Mouse (Mus musculus) spleen, postnatal 4 days (tissue): ENCODE measurements at regions not wholly inside any gene's neighbourhood (a gene's known extent, or its start where the extent isn't known, plus 50 kb on each side); places are given as distances from the start of the nearest gene placed in this dataset.

Source experiments
- DNase-seq, 2 experiments: peaks; one replicate each; pipeline ENCODE4 v3.0.0; 2022; ENCODE audit warnings: low spot score in 2 of 2

- DNase-seq, result no peak
These were observed 117.5 kb upstream of the Ctnnb1 start for GRCm38 (mm10) chr9:120811522-120811921.

GRCm38 (mm10) chr9:120812667-120813210, 116.3 kb upstream of the Ctnnb1 start:
- DNase-seq, result no peak

- no peak for DNase-seq
These were observed 114.7 kb upstream of the Ctnnb1 start for GRCm38 (mm10) chr9:120814286-120814685.

- DNase-seq, result no peak
These were observed 110.2 kb upstream of the Ctnnb1 start for GRCm38 (mm10) chr9:120818726-120819317.

- DNase-seq, result no peak
These were observed 108.1 kb upstream of the Ctnnb1 start for GRCm38 (mm10) chr9:120820892-120821291.

- DNase-seq, result no peak
These were observed 105.6 kb upstream of the Ctnnb1 start for GRCm38 (mm10) chr9:120823397-120823796.

GRCm38 (mm10) chr9:120826266-120826665, 102.8 kb upstream of the Ctnnb1 start:
- DNase-seq, result no peak

GRCm38 (mm10) chr9:120830526-120830925, 98.5 kb upstream of the Ctnnb1 start:
- no peak for DNase-seq

GRCm38 (mm10) chr9:120834166-120834565, 94.8 kb upstream of the Ctnnb1 start:
- DNase-seq, result no peak

GRCm38 (mm10) chr9:120835621-120836020, 93.4 kb upstream of the Ctnnb1 start:
- no peak for DNase-seq

GRCm38 (mm10) chr9:120837431-120838150, 91.4 kb upstream of the Ctnnb1 start:
- no peak for DNase-seq

- no peak for DNase-seq
These were observed 85.3 kb upstream of the Ctnnb1 start for GRCm38 (mm10) chr9:120843753-120844152.

GRCm38 (mm10) chr9:120845538-120845937, 83.5 kb upstream of the Ctnnb1 start:
- DNase-seq, result no peak

GRCm38 (mm10) chr9:120847649-120848048, 81.4 kb upstream of the Ctnnb1 start:
- no peak for DNase-seq

- no peak for DNase-seq
These were observed 80.1 kb upstream of the Ctnnb1 start for GRCm38 (mm10) chr9:120848962-120849361.

- no peak for DNase-seq
These were observed 78.9 kb upstream of the Ctnnb1 start for GRCm38 (mm10) chr9:120850092-120850491.

GRCm38 (mm10) chr9:120851914-120852313, 77.1 kb upstream of the Ctnnb1 start:
- no peak for DNase-seq

GRCm38 (mm10) chr9:120852572-120852971, 76.4 kb upstream of the Ctnnb1 start:
- no peak for DNase-seq

GRCm38 (mm10) chr9:120853032-120853597, 75.9 kb upstream of the Ctnnb1 start:
- DNase-seq, result no peak

- DNase-seq, result no peak
These were observed 74.7 kb upstream of the Ctnnb1 start for GRCm38 (mm10) chr9:120854351-120854750.

GRCm38 (mm10) chr9:120855293-120856050, 73.5 kb upstream of the Ctnnb1 start:
- no peak for DNase-seq

GRCm38 (mm10) chr9:120857849-120858510, 71.0 kb upstream of the Ctnnb1 start:
- DNase-seq, result no peak
